Comparison of ENCODE assay signal across 27 mouse cellular contexts in genomic region chr10:28087749-28088148, GRCm38 (mm10). TPM values are rescaled to one million over a fixed set of nuclear protein-coding genes. Genes with fewer than 3 reads are reported as not detected.
DNase-seq lines count a peak whose midpoint lies in the region; ATAC-seq and TF ChIP-seq lines count a peak whose summit lies in the region.
"Had no signal": no experiment of that assay in that cellular context is flagged by ENCODE, and none has a peak within 500 bp of the region (broad histone marks: within the 10 kb centered on the region; RNA-seq: fewer than 3 reads in every experiment).

No protein-coding gene starts in this region.

- H3K36me3 ChIP-seq in liver, adult 2 months (ENCODE audit: control insufficient read depth, insufficient read depth, low read length): no peaks in the 10 kb centered on the region
- H3K36me3 ChIP-seq in ES-Bruce4 (ENCODE audit: control insufficient read depth, insufficient read depth, low read length, poor library complexity, severe bottlenecking): no peaks in the 10 kb centered on the region
- no peaks in the 10 kb centered on the region for H3K36me3 ChIP-seq in stomach, embryonic 14.5 days (ENCODE audit: control insufficient read depth, insufficient read depth, low read length)
- no peaks in the 10 kb centered on the region for H3K36me3 ChIP-seq in midbrain, embryonic 16.5 days (ENCODE audit: control insufficient read depth, insufficient read depth, low read length)
- H3K36me3 ChIP-seq: embryonic facial prominence, embryonic 10.5 days; embryonic facial prominence, embryonic 15.5 days; G1E; heart, embryonic 10.5 days; hindbrain, embryonic 12.5 days; intestine, embryonic 15.5 days; neural tube, embryonic 13.5 days had no signal

- no peaks in the 10 kb centered on the region for H3K27me3 ChIP-seq in liver, adult 2 months (ENCODE audit: control insufficient read depth, insufficient read depth, low read length)
- no peaks in the 10 kb centered on the region for H3K27me3 ChIP-seq in ES-Bruce4 (ENCODE audit: control insufficient read depth, insufficient read depth, low read length, poor library complexity, severe bottlenecking)
- H3K27me3 ChIP-seq in stomach, embryonic 14.5 days (ENCODE audit: control insufficient read depth, insufficient read depth, low read length): no peaks in the 10 kb centered on the region
- no peaks in the 10 kb centered on the region for H3K27me3 ChIP-seq in midbrain, embryonic 16.5 days (ENCODE audit: control insufficient read depth, insufficient read depth, low read depth, low read length)
- H3K27me3 ChIP-seq: embryonic facial prominence, embryonic 15.5 days; forebrain, embryonic 13.5 days; hindbrain, embryonic 12.5 days; intestine, embryonic 15.5 days; neural tube, embryonic 13.5 days had no signal

- H3K27ac ChIP-seq in liver, adult 2 months (replicated peaks; ENCODE audit: insufficient read depth, low read depth, low read length): peak overlapping the region; percentile 61
- H3K27ac ChIP-seq in ES-Bruce4 (ENCODE audit: insufficient read depth, low read length): peak overlapping the region; percentile 94
- H3K27ac ChIP-seq in stomach, embryonic 14.5 days (ENCODE audit: low read length): peak overlapping the region; percentile 28; the same call in 1 of the 2 replicates
- H3K27ac ChIP-seq in midbrain, embryonic 16.5 days (ENCODE audit: low read length): no peak overlapping the region
- H3K27ac ChIP-seq: embryonic facial prominence, embryonic 10.5 days; embryonic facial prominence, embryonic 15.5 days; forebrain, embryonic 13.5 days; heart, embryonic 10.5 days; hindbrain, embryonic 12.5 days; hindbrain, postnatal 0 days; intestine, embryonic 15.5 days; layer of hippocampus, adult 2 months; neural tube, embryonic 13.5 days had no signal

- no peak overlapping the region for H3K4me3 ChIP-seq in liver, adult 2 months (ENCODE audit: insufficient read depth, low read depth, low read length)
- H3K4me3 ChIP-seq in ES-Bruce4 (ENCODE audit: low read depth, low read length): no peak overlapping the region
- H3K4me3 ChIP-seq in stomach, embryonic 14.5 days (ENCODE audit: low read depth, low read length): no peak overlapping the region
- no peak overlapping the region for H3K4me3 ChIP-seq in midbrain, embryonic 16.5 days (ENCODE audit: low read depth, low read length)
- H3K4me3 ChIP-seq: embryonic facial prominence, embryonic 10.5 days; embryonic facial prominence, embryonic 15.5 days; forebrain, embryonic 13.5 days; heart, embryonic 10.5 days; hindbrain, embryonic 12.5 days; intestine, embryonic 15.5 days; layer of hippocampus, adult 2 months; neural tube, embryonic 13.5 days had no signal

- no peaks in the 10 kb centered on the region for H3K9me3 ChIP-seq in ES-Bruce4 (replicated peaks; ENCODE audit: control insufficient read depth, insufficient read depth, low read length, poor library complexity, severe bottlenecking)
- no peaks in the 10 kb centered on the region for H3K9me3 ChIP-seq in stomach, embryonic 14.5 days (ENCODE audit: control insufficient read depth, low read depth, low read length)
- no peaks in the 10 kb centered on the region for H3K9me3 ChIP-seq in midbrain, embryonic 16.5 days (replicated peaks; ENCODE audit: control insufficient read depth, low read length, poor library complexity, severe bottlenecking)
- H3K9me3 ChIP-seq: embryonic facial prominence, embryonic 10.5 days; embryonic facial prominence, embryonic 15.5 days; forebrain, embryonic 13.5 days; G1E; heart, embryonic 10.5 days; hindbrain, embryonic 12.5 days; intestine, embryonic 15.5 days; neural tube, embryonic 13.5 days had no signal

- peaks cover 31% of the 10 kb centered on the region for H3K79me2 ChIP-seq in liver, adult 2 months (ENCODE audit: control insufficient read depth, insufficient read depth, low read length)

- DNase-seq in liver, adult 2 months (ENCODE audit: extremely low read depth, low read depth, low spot score): no peak
- DNase-seq in liver (no peak), R1 (ENCODE audit: low read depth, low spot score) (peak; percentile 97)
- no peak for DNase-seq in heart, adult 18-20 months
- DNase-seq: adrenal gland, postnatal 25 days; cerebellum, adult 8-10 months; cerebellum, postnatal 25 days; gastrocnemius, postnatal 10 days; heart, postnatal 36 days; left cerebral cortex, postnatal 4 days; lung, embryonic 14.5 days; right cerebral cortex, postnatal 4 days had no signal

- TF ChIP-seq CTCF in liver, adult 2 months (IDR thresholded peaks at IDR 0.05; ENCODE audit: low read depth, low read length): no peak
- no peak for TF ChIP-seq CTCF in ES-Bruce4 (IDR thresholded peaks at IDR 0.05; ENCODE audit: low read depth, low read length)

- no peak for ATAC-seq in stomach, embryonic 14.5 days (ENCODE audit: insufficient number of reproducible peaks, insufficient read depth, low FRiP score, low read depth)
- ATAC-seq in midbrain, embryonic 16.5 days: no peak
- ATAC-seq: forebrain, embryonic 13.5 days; hindbrain, postnatal 0 days; intestine, embryonic 15.5 days had no signal

- H3K4me2 ChIP-seq in stomach, embryonic 14.5 days (replicated peaks; ENCODE audit: low read depth, low read length): no peak overlapping the region
- no peak overlapping the region for H3K4me2 ChIP-seq in midbrain, embryonic 16.5 days (ENCODE audit: low read length)
- H3K4me2 ChIP-seq: embryonic facial prominence, embryonic 15.5 days; forebrain, embryonic 13.5 days; hindbrain, embryonic 12.5 days; intestine, embryonic 15.5 days; lung, embryonic 14.5 days; midbrain, embryonic 11.5 days; neural tube, embryonic 13.5 days had no signal

- no peak for TF ChIP-seq POLR2A in liver, adult 2 months (IDR thresholded peaks at IDR 0.05; ENCODE audit: extremely low read depth, insufficient read depth, low read length)
- TF ChIP-seq POLR2A in ES-Bruce4 (IDR thresholded peaks at IDR 0.05; ENCODE audit: insufficient read depth, low read length): no peak

- no peak overlapping the region for H3K9ac ChIP-seq in liver, adult 2 months (ENCODE audit: low read depth, low read length)
- H3K9ac ChIP-seq in ES-Bruce4 (ENCODE audit: low read depth, poor library complexity, severe bottlenecking): no peak overlapping the region
- H3K9ac ChIP-seq in stomach, embryonic 14.5 days (replicated peaks; ENCODE audit: low read depth, low read length): no peak overlapping the region
- no peak overlapping the region for H3K9ac ChIP-seq in midbrain, embryonic 16.5 days (ENCODE audit: low read depth, low read length)
- H3K9ac ChIP-seq: embryonic facial prominence, embryonic 15.5 days; forebrain, embryonic 13.5 days; hindbrain, embryonic 12.5 days; intestine, embryonic 15.5 days; lung, embryonic 14.5 days; neural tube, embryonic 13.5 days had no signal

- 0 out of 2 replicates have a peak, but pooled peaks have one; percentile 28 for TF ChIP-seq EP300 in ES-Bruce4 (IDR thresholded peaks at IDR 0.05; ENCODE audit: insufficient read depth, low read depth, low read length)

- 29% methylated on average over 3 of the region's 3 CpGs for WGBS in liver, adult 2 months
- WGBS in stomach, embryonic 14.5 days: 68% methylated on average over 3 of the region's 3 CpGs
- WGBS in midbrain, embryonic 16.5 days: 59% methylated on average over 3 of the region's 3 CpGs

- peaks cover 26% of the 10 kb centered on the region for H3K4me1 ChIP-seq in liver, adult 2 months (ENCODE audit: control insufficient read depth, insufficient read depth, low read length)
- peaks cover 3% of the 10 kb centered on the region for H3K4me1 ChIP-seq in ES-Bruce4 (ENCODE audit: control insufficient read depth, insufficient read depth, low read length)
- 0 out of 2 replicates have a peak, but pooled peaks cover 6% of the 10 kb centered on the region for H3K4me1 ChIP-seq in stomach, embryonic 14.5 days (ENCODE audit: control insufficient read depth, insufficient read depth, low read length)
- H3K4me1 ChIP-seq in midbrain, embryonic 16.5 days (ENCODE audit: control insufficient read depth, insufficient read depth, low read length): no peaks in the 10 kb centered on the region
- H3K4me1 ChIP-seq: embryonic facial prominence, embryonic 15.5 days; forebrain, embryonic 13.5 days; hindbrain, embryonic 12.5 days had no signal

RNA-seq across cellular contexts. Expression of gene Ptprk, which starts 13.1 kb away (rescaled TPM):
- total RNA-seq in liver, adult 2 months (2014; rRNA removed): 47.5 and 62.8 TPM in 2 replicates
- 20.5 and 23.2 TPM in 2 replicates for polyA plus RNA-seq in liver, adult 2 months (2012; rRNA removed)
- polyA plus RNA-seq in ES-Bruce4 (2011; ENCODE audit: insufficient read depth, insufficient read length, low read depth, missing spikeins): 48.9 and 52.5 TPM in 2 replicates
- 56.2 and 67.4 TPM in 2 replicates for polyA plus RNA-seq in stomach, embryonic 14.5 days (2014; fragmentation: Nextera tagmentation; extraction: Ambion mirVana)
- 31.4 and 33.8 TPM in 2 replicates for polyA plus RNA-seq in midbrain, embryonic 16.5 days (2015; fragmentation: Nextera tagmentation; extraction: Ambion mirVana)
- total RNA-seq in heart, adult 18-20 months (2021): 10 to 100 TPM; 17.3 to 21.1 TPM
- total RNA-seq: megakaryocyte, adult 5-6 weeks had no signal
